Mouse (Mus musculus) erythroblast, embryonic 14.5 days (primary cell): ENCODE results near the gene Plxnb1.

Source experiments
- GATA1 ChIP-seq: IDR thresholded peaks from 2 replicates; pipeline ENCODE4 v1.6.1; 2012; ENCODE audit warnings: low read length, inconsistent platforms, mixed read lengths
- TAL1 ChIP-seq: IDR thresholded peaks from 3 replicates; pipeline ENCODE4 v1.6.1; 2012; ENCODE audit warnings: low read length, inconsistent platforms, mixed read lengths

DNA sequence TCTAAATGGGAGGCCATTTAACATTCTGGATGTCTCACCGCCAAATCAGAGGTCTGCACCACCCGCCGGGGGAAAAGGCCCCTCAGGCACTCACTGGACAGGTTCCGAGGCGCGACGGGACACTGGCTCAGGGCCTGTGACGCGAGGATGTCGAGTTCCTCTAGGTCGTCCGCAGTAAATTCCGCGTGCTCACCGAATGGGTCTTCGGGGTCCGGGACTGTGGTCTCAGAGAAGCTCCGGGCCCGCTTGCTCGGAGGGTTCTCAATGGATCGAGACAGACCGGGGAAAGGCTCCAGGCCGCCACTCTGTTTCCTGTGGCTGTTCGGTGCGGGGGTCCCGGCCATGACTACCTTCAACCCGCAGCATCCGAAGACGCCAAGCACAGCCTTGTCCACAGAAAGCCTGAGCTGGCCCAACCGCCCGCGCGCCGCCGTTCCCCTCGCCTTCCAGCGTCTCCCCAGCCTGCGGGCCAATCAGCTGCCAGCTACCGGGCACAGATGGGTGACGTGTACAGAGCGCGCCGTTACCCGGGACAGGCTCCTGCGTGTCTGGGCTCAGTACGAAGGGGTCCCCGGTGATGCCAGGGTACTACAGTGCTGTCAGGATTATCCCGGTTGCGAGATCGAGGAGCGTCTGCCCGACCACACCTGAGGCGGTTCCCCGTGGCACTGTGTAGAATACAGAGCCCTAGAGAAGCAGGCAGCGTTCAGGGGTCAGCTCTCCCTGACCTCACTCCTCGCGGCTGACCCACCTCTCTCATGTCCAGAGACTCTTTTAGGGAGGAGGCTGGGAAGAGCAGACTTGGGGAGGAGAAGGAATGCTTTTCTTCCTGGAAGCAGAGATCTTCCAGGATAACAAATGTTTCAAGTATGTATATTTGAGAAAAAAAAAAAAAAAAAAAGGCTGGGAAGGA, 21.3 kb upstream of the Plxnb1 start, which contains the start of gene Atrip:
- TF ChIP-seq GATA1 (no peak), TAL1 (no peak)
